17 mouse cellular contexts compared by ENCODE assay signal in genomic region chr8:83205907-83206306, GRCm38 (mm10). TPM values are rescaled to one million over a fixed set of nuclear protein-coding genes. Genes with fewer than 3 reads are reported as not detected.
DNase-seq lines count a peak whose midpoint lies in the region; ATAC-seq and TF ChIP-seq lines count a peak whose summit lies in the region.
"Had no signal": no experiment of that assay in that cellular context is flagged by ENCODE, and none has a peak within 500 bp of the region (broad histone marks: within the 10 kb centered on the region; RNA-seq: fewer than 3 reads in every experiment).

No protein-coding gene starts in this region.

- intact Hi-C loops in heart, postnatal 14 days (cut with DNase I), result no loop called here

- no peaks in the 10 kb centered on the region for H3K9me3 ChIP-seq in kidney, postnatal 0 days (replicated peaks; ENCODE audit: low read length)
- H3K9me3 ChIP-seq in kidney, embryonic 14.5 days (ENCODE audit: control insufficient read depth, low read length), result no peaks in the 10 kb centered on the region
- no peaks in the 10 kb centered on the region for H3K9me3 ChIP-seq in intestine, postnatal 0 days (ENCODE audit: control insufficient read depth)
- H3K9me3 ChIP-seq: hindbrain, embryonic 15.5 days; limb, embryonic 10.5 days; liver, embryonic 13.5 days; midbrain, embryonic 12.5 days had no signal

- H3K4me3 ChIP-seq in kidney, postnatal 0 days (replicated peaks; ENCODE audit: low read depth, low read length), result no peak overlapping the region
- H3K4me3 ChIP-seq in kidney, embryonic 14.5 days (ENCODE audit: low read length), result no peak overlapping the region
- no peak overlapping the region for H3K4me3 ChIP-seq in intestine, postnatal 0 days (ENCODE audit: low read depth, low read length)
- H3K4me3 ChIP-seq: erythroblast, embryonic 14.5 days; hindbrain, embryonic 15.5 days; limb, embryonic 10.5 days; liver, embryonic 13.5 days; midbrain, embryonic 12.5 days had no signal

- no peaks in the 10 kb centered on the region for H3K36me3 ChIP-seq in kidney, postnatal 0 days (ENCODE audit: insufficient read depth, low read length)
- H3K36me3 ChIP-seq in kidney, embryonic 14.5 days (ENCODE audit: control insufficient read depth, insufficient read depth, low read length), result no peaks in the 10 kb centered on the region
- no peaks in the 10 kb centered on the region for H3K36me3 ChIP-seq in intestine, postnatal 0 days (ENCODE audit: control insufficient read depth, insufficient read depth)
- H3K36me3 ChIP-seq: limb, embryonic 10.5 days; liver, embryonic 13.5 days had no signal

- no peak for TF ChIP-seq CTCF in kidney, postnatal 0 days (IDR thresholded peaks at IDR 0.05; ENCODE audit: low read depth)
- TF ChIP-seq CTCF in intestine, postnatal 0 days (IDR thresholded peaks at IDR 0.05; ENCODE audit: low read depth), result peak; percentile 37

- H3K4me1 ChIP-seq in kidney, postnatal 0 days (replicated peaks; ENCODE audit: insufficient read depth, low read length), result peaks cover under 1% of the 10 kb centered on the region; the same call in 1 of the 2 replicates
- H3K4me1 ChIP-seq in kidney, embryonic 14.5 days (ENCODE audit: control insufficient read depth, insufficient read depth, low read length), result no peaks in the 10 kb centered on the region; the same call in 1 of the 2 replicates
- H3K4me1 ChIP-seq in intestine, postnatal 0 days (replicated peaks; ENCODE audit: control insufficient read depth, insufficient read depth, low read length), result no peaks in the 10 kb centered on the region
- H3K4me1 ChIP-seq: limb, embryonic 10.5 days; liver, embryonic 13.5 days had no signal

- H3K27ac ChIP-seq in kidney, postnatal 0 days, result no peak overlapping the region
- H3K27ac ChIP-seq in kidney, embryonic 14.5 days (ENCODE audit: low read depth, low read length), result no peak overlapping the region
- no peak overlapping the region for H3K27ac ChIP-seq in intestine, postnatal 0 days (ENCODE audit: low read depth, low read length)
- H3K27ac ChIP-seq: hindbrain, embryonic 15.5 days; limb, embryonic 10.5 days; liver, embryonic 13.5 days; midbrain, embryonic 12.5 days had no signal

- DNase-seq in kidney, postnatal 0 days (ENCODE audit: low spot score), result peak; percentile 19
- peak; percentile 11 for DNase-seq in A20 (ENCODE audit: low read depth, low spot score)
- no peak for DNase-seq in heart, adult 11 months
- no peak for DNase-seq in heart, adult 18-20 months
- no peak for DNase-seq in heart, postnatal 14 days
- DNase-seq: cerebellum, adult 18-20 months; gastrocnemius, postnatal 36 days; liver, embryonic 13.5 days; lung, postnatal 10 days; thymus, postnatal 25 days had no signal

- H3K27me3 ChIP-seq in kidney, postnatal 0 days (ENCODE audit: insufficient read depth, low read length), result no peaks in the 10 kb centered on the region
- no peaks in the 10 kb centered on the region for H3K27me3 ChIP-seq in kidney, embryonic 14.5 days (ENCODE audit: control insufficient read depth, insufficient read depth, low read length)
- H3K27me3 ChIP-seq in intestine, postnatal 0 days (replicated peaks; ENCODE audit: control insufficient read depth, insufficient read depth, low read length), result no peaks in the 10 kb centered on the region
- H3K27me3 ChIP-seq: hindbrain, embryonic 15.5 days; liver, embryonic 13.5 days; midbrain, embryonic 12.5 days had no signal

- H3K4me2 ChIP-seq in kidney, postnatal 0 days (ENCODE audit: low read length), result no peak overlapping the region
- no peak overlapping the region for H3K4me2 ChIP-seq in kidney, embryonic 14.5 days (replicated peaks; ENCODE audit: low read depth, low read length)
- H3K4me2 ChIP-seq in intestine, postnatal 0 days (replicated peaks; ENCODE audit: low read depth), result no peak overlapping the region
- H3K4me2 ChIP-seq: hindbrain, embryonic 15.5 days; liver, embryonic 13.5 days; midbrain, embryonic 12.5 days had no signal

- H3K9ac ChIP-seq in kidney, postnatal 0 days (ENCODE audit: low read depth, low read length), result no peak overlapping the region
- H3K9ac ChIP-seq in kidney, embryonic 14.5 days (ENCODE audit: low read depth, low read length), result no peak overlapping the region
- H3K9ac ChIP-seq in intestine, postnatal 0 days (ENCODE audit: low read depth, low read length), result no peak overlapping the region
- H3K9ac ChIP-seq: hindbrain, embryonic 15.5 days; liver, embryonic 13.5 days; midbrain, embryonic 12.5 days had no signal

- no peak for ATAC-seq in kidney, postnatal 0 days (replicated peaks; ENCODE audit: low FRiP score, low read depth)
- ATAC-seq in kidney, embryonic 14.5 days (ENCODE audit: low FRiP score, low TSS enrichment), result no peak
- peak; percentile 40 for ATAC-seq in activated CD4-positive, CD25-positive, alpha-beta regulatory T cell, adult 4 months
- no peak for ATAC-seq in intestine, postnatal 0 days

- WGBS in kidney, postnatal 0 days, result 57% methylated on average over 7 of the region's 7 CpGs
- 67% methylated on average over 7 of the region's 7 CpGs for WGBS in kidney, embryonic 14.5 days
- WGBS in intestine, postnatal 0 days, result 35% methylated on average over 7 of the region's 7 CpGs

RNA-seq across cellular contexts. Expression of gene Gm10645, which starts 39.9 kb away (rescaled TPM):
- polyA plus RNA-seq in kidney, postnatal 0 days (2015; fragmentation: Nextera tagmentation; extraction: Ambion mirVana), result 1.6 and 2.0 TPM in 2 replicates
- 1.7 and 3.0 TPM in 2 replicates for polyA plus RNA-seq in kidney, embryonic 14.5 days (2014; fragmentation: Nextera tagmentation; extraction: Ambion mirVana)
- not detected for polyA plus RNA-seq in activated CD4-positive, CD25-positive, alpha-beta regulatory T cell, adult 4 months (2017; shearing (Covaris generic))
- polyA plus RNA-seq in intestine, postnatal 0 days (2015; fragmentation: Nextera tagmentation; extraction: Ambion mirVana), result 0.77 and 1.5 TPM in 2 replicates
- not detected for total RNA-seq in heart, adult 18-20 months (2021)
- total RNA-seq in heart, postnatal 14 days (2021), result not detected
- total RNA-seq: gastrocnemius, postnatal 36 days had no signal
- polyA plus RNA-seq: erythroblast, embryonic 14.5 days had no signal

RNA-seq across cellular contexts. Expression of gene Tbc1d9, which starts 40.8 kb away (rescaled TPM):
- 1.7 and 1.8 TPM in 2 replicates for polyA plus RNA-seq in kidney, postnatal 0 days (2015; fragmentation: Nextera tagmentation; extraction: Ambion mirVana)
- 1.5 and 3.4 TPM in 2 replicates for polyA plus RNA-seq in kidney, embryonic 14.5 days (2014; fragmentation: Nextera tagmentation; extraction: Ambion mirVana)
- polyA plus RNA-seq in activated CD4-positive, CD25-positive, alpha-beta regulatory T cell, adult 4 months (2017; shearing (Covaris generic)), result under 1 TPM in 1 of 2 experiments, not detected in 1; 0.23 TPM
- polyA plus RNA-seq in intestine, postnatal 0 days (2015; fragmentation: Nextera tagmentation; extraction: Ambion mirVana), result 1.7 TPM in 2 replicates
- 1 to 10 TPM; 3.0 to 4.0 TPM for total RNA-seq in heart, adult 18-20 months (2021)
- 1 to 10 TPM; 3.4 to 3.6 TPM for total RNA-seq in heart, postnatal 14 days (2021)
- polyA plus RNA-seq: erythroblast, embryonic 14.5 days had no signal

Comparison
In these comparisons a context has a peak if more than half of its experiments do, and no peak if none do; other contexts are left out.
1. DNase-seq: peak in kidney, postnatal 0 days (single experiment) and A20 (single experiment); none in heart, adult 11 months (single experiment), heart, adult 18-20 months (0 of 2) and heart, postnatal 14 days (0 of 2).